Mouse (Mus musculus) liver, embryonic 16.5 days (tissue): ENCODE measurements around the gene Gmppa. TPM values are rescaled to one million over a fixed set of nuclear protein-coding genes. Genes with fewer than 3 reads are reported as not detected.

Experiments
- ATAC-seq: fragments of 200-750 bp; cut with Nextera tagmentation; 2 replicates; pipeline ENCODE4 v1.8.0; 2017; ENCODE audit warnings: low read depth, mild to moderate bottlenecking, moderate number of reproducible peaks, moderate library complexity
- H3K27ac ChIP-seq: fragments of 300-500 bp; sonication (generic); 2 replicates; pipeline ENCODE4 v1.5.1; 2014; ENCODE audit warnings: mild to moderate bottlenecking, low read length
- H3K27me3 ChIP-seq: fragments of 300-500 bp; sonication (generic); 2 replicates; pipeline ENCODE4 v1.6.1; 2014; ENCODE audit warnings: low read depth, low read length, mixed read lengths; ENCODE audit not compliant: control insufficient read depth, insufficient read depth
- H3K36me3 ChIP-seq: fragments of 300-500 bp; sonication (generic); 2 replicates; pipeline ENCODE4 v1.6.1; 2014; ENCODE audit warnings: mild to moderate bottlenecking; ENCODE audit not compliant: control insufficient read depth, insufficient read depth
- H3K4me1 ChIP-seq: fragments of 300-500 bp; sonication (generic); 2 replicates; pipeline ENCODE4 v1.6.1; 2014; ENCODE audit warnings: low read depth, low read length, mixed read lengths; ENCODE audit not compliant: control insufficient read depth
- H3K4me2 ChIP-seq: fragments of 300-500 bp; sonication (generic); 2 replicates; pipeline ENCODE4 v1.6.1; 2014; ENCODE audit warnings: low read depth, low read length, mixed read lengths
- H3K4me3 ChIP-seq: fragments of 300-500 bp; sonication (generic); 2 replicates; pipeline ENCODE4 v1.5.1; 2014; ENCODE audit warnings: low read depth, mild to moderate bottlenecking, low read length
- H3K9ac ChIP-seq: fragments of 300-500 bp; sonication (generic); 2 replicates; pipeline ENCODE4 v1.6.1; 2014; ENCODE audit warnings: low read depth, low read length
- H3K9me3 ChIP-seq: fragments of 300-500 bp; sonication (generic); replicated peaks from 2 replicates; pipeline ENCODE4 v1.6.1; 2016; ENCODE audit warnings: low read length; ENCODE audit not compliant: control insufficient read depth
- WGBS: fragments of 180-500 bp; shearing (Covaris S2); extraction: QIAGEN DNeasy Blood & Tissue Kit; methylation state at CpG from one replicate; pipeline ENCODE4 v1.1.7; 2014; ENCODE audit not compliant: insufficient replicate concordance; 5-methylcytosine and 5-hydroxymethylcytosine counted together
- polyA plus RNA-seq: library from polyadenylated mRNA; unstranded; fragments of >200 nt; fragmentation: Nextera tagmentation; extraction: Ambion mirVana; gene quantifications from 2 replicates; pipeline ENCODE4 v1.2.1, GENCODE M21; 2015

The Gmppa gene
- polyA plus RNA-seq, 1 experiment from 2014 or later: 35.7 TPM

DNA sequence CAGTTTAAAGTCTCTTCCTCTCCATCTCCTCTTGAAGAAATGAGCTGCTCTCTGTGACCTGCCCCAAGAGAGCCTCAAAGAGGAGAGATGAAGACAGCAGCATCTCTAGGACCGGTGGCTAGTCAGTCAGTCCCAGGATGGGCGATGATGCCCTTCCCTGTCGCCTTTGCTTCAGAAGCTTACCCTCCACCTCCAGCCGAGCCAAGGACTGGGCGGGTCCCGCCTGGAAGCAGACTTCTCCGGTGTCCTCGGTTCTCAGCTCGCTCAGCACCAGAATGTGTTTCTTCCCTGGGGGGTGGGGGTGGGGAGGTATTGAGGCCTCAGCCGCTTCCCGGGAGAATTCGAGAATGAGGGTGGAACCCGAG lies 51.3 kb downstream of the Gmppa start:
- H3K4me2 ChIP-seq: peak overlapping the region; percentile 61
- no peak overlapping the region for H3K9ac ChIP-seq
- H3K9me3 ChIP-seq: no peaks in the 10 kb centered on the region
- H3K27ac ChIP-seq: no peak overlapping the region
- H3K4me3 ChIP-seq: peak overlapping the region; percentile 55
- H3K27me3 ChIP-seq: peaks cover 66% of the 10 kb centered on the region
- 4% methylated on average over 13 of the region's 13 CpGs for WGBS
- no peak for ATAC-seq
- H3K36me3 ChIP-seq: no peaks in the 10 kb centered on the region
- no peaks in the 10 kb centered on the region; the same call in 1 of the 2 replicates for H3K4me1 ChIP-seq

DNA sequence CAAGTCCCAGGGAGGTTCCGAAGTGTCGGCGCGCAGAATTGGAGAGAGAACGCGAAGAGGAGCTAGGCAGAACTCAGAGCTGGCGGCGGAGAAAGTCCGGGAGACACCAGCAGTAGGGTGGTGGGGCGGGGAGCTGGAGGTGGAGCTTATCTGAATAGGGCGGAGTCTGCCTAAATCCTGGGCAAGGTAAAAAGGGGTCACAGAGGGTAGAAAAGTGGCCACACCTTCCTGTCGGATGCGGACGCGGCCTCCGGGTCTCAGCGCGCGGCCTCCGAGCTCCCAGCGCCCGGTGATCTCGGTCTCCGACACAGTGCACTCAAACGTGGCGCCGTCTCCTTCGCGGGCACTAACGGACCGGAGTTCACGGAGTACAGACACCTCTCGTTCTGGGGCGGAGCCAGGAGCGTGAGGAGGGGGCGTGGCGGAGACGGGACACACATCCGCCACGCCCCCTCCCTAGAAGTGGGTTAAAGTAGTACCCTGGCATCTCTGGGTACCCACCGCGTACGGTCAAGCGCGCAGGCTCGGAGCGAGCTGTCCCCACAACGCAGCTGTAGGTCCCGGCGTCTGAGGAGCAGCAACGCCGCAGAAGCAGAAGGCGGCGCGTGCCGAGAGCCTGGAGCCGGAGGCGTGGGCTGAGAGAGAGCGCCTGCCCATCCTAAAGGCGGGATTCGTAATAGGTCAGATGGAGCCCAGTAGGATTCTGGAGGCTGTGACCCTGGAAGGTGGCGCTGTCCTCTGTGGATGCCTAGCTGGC lies 51.9 kb downstream of the Gmppa start:
- H3K36me3 ChIP-seq: no peaks in the 10 kb centered on the region
- peak overlapping the region; percentile 55 for H3K4me3 ChIP-seq
- H3K4me1 ChIP-seq: no peaks in the 10 kb centered on the region; the same call in 1 of the 2 replicates
- peak; percentile 64 for ATAC-seq
- H3K27me3 ChIP-seq: peaks cover 60% of the 10 kb centered on the region
- H3K9ac ChIP-seq: no peak overlapping the region
- 2% methylated on average over 62 of the region's 62 CpGs for WGBS
- H3K27ac ChIP-seq: no peak overlapping the region
- peak overlapping the region; percentile 61 for H3K4me2 ChIP-seq
- no peaks in the 10 kb centered on the region for H3K9me3 ChIP-seq

DNA sequence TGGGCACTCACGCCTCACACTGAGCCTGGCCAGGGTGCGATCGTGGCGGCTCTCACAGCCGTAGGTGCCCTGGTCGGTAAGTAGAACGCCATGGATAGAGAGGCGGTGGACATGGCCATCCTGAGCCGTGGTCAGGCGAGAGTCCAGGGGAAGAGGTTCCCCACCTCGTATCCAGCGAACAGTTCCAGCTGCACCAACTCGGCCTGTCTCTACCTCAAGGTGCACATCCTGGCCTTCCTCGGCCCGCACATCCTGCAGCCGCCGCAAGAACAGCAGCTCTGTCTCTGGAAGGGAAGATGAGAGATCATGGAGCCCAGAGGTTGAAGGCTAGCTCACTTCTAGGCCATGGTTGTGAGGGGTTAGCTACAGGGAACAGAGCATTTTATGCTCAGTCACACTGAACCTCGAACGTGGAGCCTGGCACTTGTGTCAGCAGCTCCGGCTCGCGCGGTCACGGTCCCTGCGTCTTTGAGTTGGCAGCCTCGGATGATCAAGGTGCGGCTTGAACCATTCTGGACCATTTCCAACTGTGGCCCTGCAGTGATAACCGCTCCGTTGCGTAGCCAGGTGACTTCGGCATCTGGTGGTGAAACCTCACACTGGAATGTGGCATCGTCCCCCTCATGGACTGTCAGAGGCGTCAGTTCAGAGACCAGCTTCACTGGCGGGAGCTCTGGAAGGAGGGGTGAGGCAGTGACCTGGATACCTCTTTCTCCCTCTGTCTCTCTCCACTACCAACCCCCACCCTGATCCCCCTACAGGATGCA lies 55.2 kb downstream of the Gmppa start:
- Histone ChIP-seq H3K27ac (no peak overlapping the region), H3K27me3 (peaks cover 29% of the 10 kb centered on the region), H3K9ac (no peak overlapping the region), H3K4me2 (no peak overlapping the region), H3K4me1 (no peaks in the 10 kb centered on the region; the same call in 1 of the 2 replicates), H3K36me3 (no peaks in the 10 kb centered on the region), H3K9me3 (no peaks in the 10 kb centered on the region), H3K4me3 (no peak overlapping the region)
- ATAC-seq: no peak
- 73% methylated on average over 34 of the region's 34 CpGs for WGBS

DNA sequence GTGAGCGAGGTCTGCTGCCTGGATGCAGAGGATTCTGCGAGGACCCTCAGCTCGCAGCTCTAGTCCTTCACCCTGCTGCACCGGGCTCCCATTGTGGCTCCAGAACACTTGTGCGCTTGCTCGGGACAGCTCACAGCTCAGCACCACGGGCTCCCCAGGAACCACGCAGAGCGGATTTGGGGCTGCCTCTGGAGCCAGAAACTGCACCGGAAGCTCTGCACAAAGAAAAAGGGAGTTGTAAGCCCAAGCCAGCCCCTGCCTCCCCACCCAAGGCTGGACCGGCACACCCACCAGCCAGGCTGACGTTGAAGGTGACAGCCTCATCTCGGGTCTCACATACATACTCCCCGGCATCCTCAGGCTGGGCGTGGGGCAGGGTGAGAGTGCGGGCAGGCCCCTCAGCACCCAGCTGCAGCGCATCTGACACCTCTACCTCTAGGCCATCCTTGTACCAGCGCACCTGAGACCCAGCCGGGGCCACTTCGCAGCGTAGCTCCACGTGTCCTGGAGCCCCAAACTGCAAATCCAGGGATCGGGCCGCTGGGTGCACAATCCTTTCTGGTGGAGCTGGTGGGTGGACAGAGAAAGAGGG lies 56.9 kb downstream of the Gmppa start:
- no peak overlapping the region for H3K27ac ChIP-seq
- H3K36me3 ChIP-seq: no peaks in the 10 kb centered on the region
- H3K4me3 ChIP-seq: no peak overlapping the region
- no peaks in the 10 kb centered on the region for H3K4me1 ChIP-seq
- no peak overlapping the region for H3K9ac ChIP-seq
- H3K27me3 ChIP-seq: peaks cover 12% of the 10 kb centered on the region
- ATAC-seq: no peak
- no peaks in the 10 kb centered on the region for H3K9me3 ChIP-seq
- 48% methylated on average over 24 of the region's 24 CpGs for WGBS
- H3K4me2 ChIP-seq: no peak overlapping the region

Other genes starting within 250 kb of the Gmppa start
- gene Ankzf1, start 243.8 kb upstream of the Gmppa start, polyA plus RNA-seq: 9.2 and 12.0 TPM in 2 replicates
- gene Atg9a, start 243.7 kb upstream of the Gmppa start, polyA plus RNA-seq: 26.5 and 28.5 TPM in 2 replicates
- 3.7 and 3.9 TPM in 2 replicates for gene Glb1l, start 225.1 kb upstream of the Gmppa start, polyA plus RNA-seq
- 73.3 and 73.4 TPM in 2 replicates for gene Stk16, start 225.1 kb upstream of the Gmppa start, polyA plus RNA-seq
- 336 and 355 TPM in 2 replicates for gene Tuba4a, start 216.1 kb upstream of the Gmppa start, polyA plus RNA-seq
- 0.25 TPM in 1 of 2 replicates, not detected in the other for gene A630095N17Rik, start 203.8 kb upstream of the Gmppa start, polyA plus RNA-seq
- 33.8 and 33.9 TPM in 2 replicates for gene Dnajb2, start 199.5 kb upstream of the Gmppa start, polyA plus RNA-seq
- gene Ptprn, start 171.4 kb upstream of the Gmppa start, polyA plus RNA-seq: 0.04 and 0.11 TPM in 2 replicates
- gene Resp18, start 157.5 kb upstream of the Gmppa start, polyA plus RNA-seq: 0.15 TPM in 1 of 2 replicates, not detected in the other
- 52.4 and 52.7 TPM in 2 replicates for gene Dnpep, start 117.9 kb upstream of the Gmppa start, polyA plus RNA-seq
- gene Des, start 75.6 kb upstream of the Gmppa start, polyA plus RNA-seq: 7.2 and 13.9 TPM in 2 replicates
- 7.6 and 8.0 TPM in 2 replicates for gene Speg, start 60.6 kb upstream of the Gmppa start, polyA plus RNA-seq
- 0.06 TPM in 1 of 2 replicates, not detected in the other for gene Asic4, start 14.5 kb downstream of the Gmppa start, polyA plus RNA-seq
- 2.6 and 3.1 TPM in 2 replicates for gene Chpf, start 43.4 kb downstream of the Gmppa start, polyA plus RNA-seq
- gene Tmem198, start 43.6 kb downstream of the Gmppa start, polyA plus RNA-seq: 0.06 and 0.07 TPM in 2 replicates
- 4.0 and 6.3 TPM in 2 replicates for gene Obsl1, start 70.5 kb downstream of the Gmppa start, polyA plus RNA-seq
- gene Inha, start 71.1 kb downstream of the Gmppa start, polyA plus RNA-seq: 0.63 and 0.90 TPM in 2 replicates
- gene Stk11ip, start 85.6 kb downstream of the Gmppa start, polyA plus RNA-seq: 4.9 and 5.7 TPM in 2 replicates
- gene Slc4a3, start 110.3 kb downstream of the Gmppa start, polyA plus RNA-seq: 0.71 and 1.1 TPM in 2 replicates